Mouse (Mus musculus) liver, embryonic 14.5 days (tissue): ENCODE measurements around the gene Gpatch11. TPM values are rescaled to one million over a fixed set of nuclear protein-coding genes. Genes with fewer than 3 reads are reported as not detected.

Source experiments
- ATAC-seq: fragments of 200-750 bp; cut with Nextera tagmentation; 2 replicates; pipeline ENCODE4 v1.8.0; 2017; ENCODE audit warnings: moderate number of reproducible peaks, mild to moderate bottlenecking, moderate library complexity; ENCODE audit not compliant: insufficient read depth
- DNase-seq, 3 experiments: peaks; one replicate each; pipeline ENCODE4 v3.0.0-alpha.2; 2012 to 2013; ENCODE audit warnings: low read depth in 3 of 3, low spot score in 3 of 3
- H3K27ac ChIP-seq: fragments of 300-500 bp; sonication (generic); 2 replicates; pipeline ENCODE4 v1.5.1; 2014; ENCODE audit warnings: moderate library complexity, mild to moderate bottlenecking, control low read depth, inconsistent platforms
- H3K27me3 ChIP-seq: fragments of 300-500 bp; sonication (generic); 2 replicates; pipeline ENCODE4 v1.6.1; 2014; ENCODE audit warnings: mild to moderate bottlenecking, low read length, moderate library complexity; ENCODE audit not compliant: control insufficient read depth, insufficient read depth
- H3K36me3 ChIP-seq: fragments of 300-500 bp; sonication (generic); replicated peaks from 2 replicates; pipeline ENCODE4 v1.6.1; 2014; ENCODE audit warnings: low read depth; ENCODE audit not compliant: control insufficient read depth, insufficient read depth
- H3K4me1 ChIP-seq, 2 experiments: fragments of 200-500 bp in 1 of 2; fragments of 300-500 bp in 1 of 2; sonication (generic) in 1 of 2; replicated peaks; 2 replicates each; pipeline ENCODE4 v1.6.1; 2012 to 2014; ENCODE audit warnings: antibody characterized with exemption in 1 of 2, inconsistent platforms in 1 of 2, low read length in 1 of 2; ENCODE audit not compliant: control insufficient read depth in 2 of 2, insufficient read depth in 2 of 2
- H3K4me2 ChIP-seq: fragments of 300-500 bp; sonication (generic); 2 replicates; pipeline ENCODE4 v1.6.1; 2014; ENCODE audit warnings: low read depth, mild to moderate bottlenecking, control low read depth, moderate library complexity
- H3K4me3 ChIP-seq, 2 experiments: fragments of 200-500 bp in 1 of 2; fragments of 300-500 bp in 1 of 2; sonication (generic) in 1 of 2; 2 replicates each; pipeline ENCODE4 v1.5.1; 2012 to 2014; ENCODE audit warnings: low read depth in 2 of 2, low read length in 2 of 2, mild to moderate bottlenecking in 2 of 2, control low read depth in 1 of 2, inconsistent platforms in 1 of 2, moderate library complexity in 1 of 2; ENCODE audit not compliant: insufficient read depth in 1 of 2
- H3K9ac ChIP-seq: fragments of 300-500 bp; sonication (generic); replicated peaks from 2 replicates; pipeline ENCODE4 v1.6.1; 2014; ENCODE audit warnings: mild to moderate bottlenecking, control low read depth, moderate library complexity
- H3K9me3 ChIP-seq: fragments of 300-500 bp; sonication (generic); 2 replicates; pipeline ENCODE4 v1.6.1; 2016; ENCODE audit warnings: low read length, mixed read lengths; ENCODE audit not compliant: control insufficient read depth
- CTCF ChIP-seq: IDR thresholded peaks from 2 replicates; pipeline ENCODE4 v1.5.1; 2016; ENCODE audit warnings: antibody characterized with exemption, low read depth, control low read depth
- EP300 ChIP-seq: IDR thresholded peaks from 2 replicates; pipeline ENCODE4 v1.6.1; 2016; ENCODE audit warnings: antibody characterized with exemption, low read depth
- WGBS: fragments of 180-500 bp; shearing (Covaris S2); extraction: QIAGEN DNeasy Blood & Tissue Kit; methylation state at CpG from one replicate; pipeline ENCODE4 v1.1.7; 2014; ENCODE audit not compliant: insufficient replicate concordance; 5-methylcytosine and 5-hydroxymethylcytosine counted together
- polyA plus RNA-seq, 2 experiments: library from polyadenylated mRNA; depleted of rRNA in 1 of 2; stranded (reverse) in 1 of 2; unstranded in 1 of 2; fragments of >200 nt; fragmentation: Nextera tagmentation in 1 of 2; extraction: Ambion mirVana in 1 of 2; gene quantifications; 2 replicates each; pipeline versions ENCODE4 v1.2.1 to v1.2.3; 2012 to 2014

Gene Gpatch11
- polyA plus RNA-seq, 2 experiments: 7.1 to 17.6 TPM

GRCm38 (mm10) chr17:78891020-78891419 is 55.7 kb downstream of the Gpatch11 start:
- Histone ChIP-seq H3K27ac (no peak overlapping the region), H3K4me1 (no peaks in the 10 kb centered on the region), H3K9me3 (no peaks in the 10 kb centered on the region), H3K36me3 (no peaks in the 10 kb centered on the region), H3K4me3 (no peak overlapping the region), H3K4me2 (no peak overlapping the region), H3K9ac (no peak overlapping the region), H3K27me3 (no peaks in the 10 kb centered on the region)
- ATAC-seq (no peak), DNase-seq (no peak)
- WGBS: 51% methylated on average over 9 of the region's 9 CpGs
- no peak for TF ChIP-seq CTCF
- TF ChIP-seq EP300: no peak

DNA sequence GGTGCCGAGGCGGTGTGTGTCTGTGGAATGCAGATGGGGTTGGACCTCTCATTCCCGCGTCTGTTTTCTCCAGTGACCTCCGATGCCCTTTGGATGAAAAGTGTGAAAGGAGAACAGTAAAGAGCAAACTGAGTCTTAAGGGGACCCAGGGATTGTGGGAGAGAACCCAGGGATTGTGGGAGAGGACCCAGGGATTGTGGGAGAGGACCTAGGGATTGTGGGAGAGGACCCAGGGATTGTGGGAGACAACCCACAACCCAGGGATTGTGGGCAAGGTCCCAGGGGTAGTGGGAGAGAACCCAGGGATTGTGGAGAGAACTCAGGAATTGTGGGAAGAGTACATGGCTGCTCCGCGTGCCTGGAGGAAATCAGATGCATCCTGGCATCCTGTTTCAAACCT is 59.6 kb downstream of the Gpatch11 start:
- ATAC-seq (no peak), DNase-seq (no peak)
- Histone ChIP-seq H3K36me3 (no peaks in the 10 kb centered on the region), H3K4me3 (no peak overlapping the region), H3K9me3 (no peaks in the 10 kb centered on the region), H3K27me3 (no peaks in the 10 kb centered on the region), H3K4me1 (no peaks in the 10 kb centered on the region), H3K9ac (no peak overlapping the region), H3K4me2 (no peak overlapping the region), H3K27ac (no peak overlapping the region)
- 66% methylated on average over 7 of the region's 7 CpGs for WGBS
- TF ChIP-seq EP300 (no peak), CTCF (no peak)

GRCm38 (mm10) chr17:78895394-78895793 is 60.0 kb downstream of the Gpatch11 start:
- H3K4me3 ChIP-seq: no peak overlapping the region
- no peaks in the 10 kb centered on the region for H3K4me1 ChIP-seq
- H3K9me3 ChIP-seq: no peaks in the 10 kb centered on the region
- H3K27me3 ChIP-seq: no peaks in the 10 kb centered on the region
- H3K9ac ChIP-seq: no peak overlapping the region
- ATAC-seq: no peak
- peak; percentile 57 for TF ChIP-seq CTCF
- TF ChIP-seq EP300: no peak
- 0 out of 2 replicates have a peak overlapping the region, but pooled peaks have one; percentile 29 for H3K4me2 ChIP-seq
- no peaks in the 10 kb centered on the region for H3K36me3 ChIP-seq
- H3K27ac ChIP-seq: no peak overlapping the region
- 20% methylated on average over 8 of the region's 8 CpGs for WGBS
- DNase-seq: no peak

Other genes starting within 250 kb of the Gpatch11 start
- gene Strn, start 98.4 kb upstream of the Gpatch11 start, polyA plus RNA-seq (2012; rRNA removed): 2.5 and 3.1 TPM in 2 replicates
- gene Strn, start 98.4 kb upstream of the Gpatch11 start, polyA plus RNA-seq (2014; fragmentation: Nextera tagmentation; extraction: Ambion mirVana): 3.1 and 3.2 TPM in 2 replicates
- 5.3 and 5.6 TPM in 2 replicates for gene Heatr5b, start 203 bp upstream of the Gpatch11 start, polyA plus RNA-seq (2012; rRNA removed)
- gene Heatr5b, start 203 bp upstream of the Gpatch11 start, polyA plus RNA-seq (2014; fragmentation: Nextera tagmentation; extraction: Ambion mirVana): 3.5 and 3.8 TPM in 2 replicates
- 1.6 and 3.4 TPM in 2 replicates for gene Eif2ak2, start 47.0 kb downstream of the Gpatch11 start, polyA plus RNA-seq (2012; rRNA removed)
- 4.3 and 6.0 TPM in 2 replicates for gene Eif2ak2, start 47.0 kb downstream of the Gpatch11 start, polyA plus RNA-seq (2014; fragmentation: Nextera tagmentation; extraction: Ambion mirVana)
- not detected in 2 replicates for gene Sult6b1, start 71.4 kb downstream of the Gpatch11 start, polyA plus RNA-seq (2012; rRNA removed)
- gene Sult6b1, start 71.4 kb downstream of the Gpatch11 start, polyA plus RNA-seq (2014; fragmentation: Nextera tagmentation; extraction: Ambion mirVana): 0.08 TPM in 1 of 2 replicates, not detected in the other
- gene Cebpzos, start 80.9 kb downstream of the Gpatch11 start, polyA plus RNA-seq (2012; rRNA removed): 10.7 and 14.2 TPM in 2 replicates
- 54.7 and 55.2 TPM in 2 replicates for gene Cebpzos, start 80.9 kb downstream of the Gpatch11 start, polyA plus RNA-seq (2014; fragmentation: Nextera tagmentation; extraction: Ambion mirVana)
- gene Cebpz, start 101.5 kb downstream of the Gpatch11 start, polyA plus RNA-seq (2012; rRNA removed): 6.0 and 9.3 TPM in 2 replicates
- gene Cebpz, start 101.5 kb downstream of the Gpatch11 start, polyA plus RNA-seq (2014; fragmentation: Nextera tagmentation; extraction: Ambion mirVana): 26.5 and 27.3 TPM in 2 replicates
- 7.8 and 11.0 TPM in 2 replicates for gene Ndufaf7, start 101.6 kb downstream of the Gpatch11 start, polyA plus RNA-seq (2012; rRNA removed)
- 22.5 and 26.4 TPM in 2 replicates for gene Ndufaf7, start 101.6 kb downstream of the Gpatch11 start, polyA plus RNA-seq (2014; fragmentation: Nextera tagmentation; extraction: Ambion mirVana)
- 3.9 and 6.0 TPM in 2 replicates for gene Prkd3, start 185.2 kb downstream of the Gpatch11 start, polyA plus RNA-seq (2012; rRNA removed)
- 6.0 and 7.5 TPM in 2 replicates for gene Prkd3, start 185.2 kb downstream of the Gpatch11 start, polyA plus RNA-seq (2014; fragmentation: Nextera tagmentation; extraction: Ambion mirVana)
- 9.9 and 10.5 TPM in 2 replicates for gene Qpct, start 216.3 kb downstream of the Gpatch11 start, polyA plus RNA-seq (2012; rRNA removed)
- gene Qpct, start 216.3 kb downstream of the Gpatch11 start, polyA plus RNA-seq (2014; fragmentation: Nextera tagmentation; extraction: Ambion mirVana): 22.5 and 25.0 TPM in 2 replicates